Comparison of ENCODE assay signal across 23 mouse cellular contexts in genomic region chr4:129363463-129363862, GRCm38 (mm10).
"Had no signal": no experiment of that assay in that cellular context is flagged by ENCODE, and none has a peak within 500 bp of the region (broad histone marks: within the 10 kb centered on the region; RNA-seq: fewer than 3 reads in every experiment).

No protein-coding gene starts in this region.

- H3K4me2 ChIP-seq: kidney, embryonic 15.5 days; limb, embryonic 12.5 days; lung, embryonic 14.5 days; midbrain, embryonic 12.5 days; midbrain, embryonic 15.5 days; neural tube, embryonic 12.5 days; neural tube, embryonic 15.5 days had no signal

- H3K9me3 ChIP-seq: kidney, embryonic 15.5 days; limb, embryonic 12.5 days; midbrain, embryonic 12.5 days; midbrain, embryonic 15.5 days; neural tube, embryonic 12.5 days; neural tube, embryonic 15.5 days had no signal

- H3K4me3 ChIP-seq: kidney, embryonic 15.5 days; left cerebral cortex, adult 2 months; limb, embryonic 12.5 days; midbrain, embryonic 12.5 days; midbrain, embryonic 15.5 days; neural tube, embryonic 12.5 days; neural tube, embryonic 15.5 days had no signal

- H3K27ac ChIP-seq: kidney, embryonic 15.5 days; left cerebral cortex, adult 2 months; limb, embryonic 12.5 days; liver, embryonic 14.5 days; macrophage; midbrain, embryonic 12.5 days; midbrain, embryonic 15.5 days; neural tube, embryonic 12.5 days; neural tube, embryonic 15.5 days; stomach, postnatal 0 days had no signal

- DNase-seq: kidney, postnatal 10 days; kidney, postnatal 36 days; layer of hippocampus, postnatal 36 days; liver; liver, postnatal 0 days; lung, embryonic 14.5 days; right cerebral cortex, adult 18-20 months; right cerebral cortex, postnatal 14 days; right cerebral cortex, postnatal 4 days; thymus, adult 2 months; thymus, postnatal 14 days; thymus, postnatal 4 days had no signal

- ATAC-seq: liver, postnatal 0 days; lung, postnatal 0 days; midbrain, embryonic 15.5 days had no signal

- H3K4me1 ChIP-seq: limb, embryonic 12.5 days; midbrain, embryonic 12.5 days; midbrain, embryonic 15.5 days; neural tube, embryonic 12.5 days; neural tube, embryonic 15.5 days had no signal

- H3K27me3 ChIP-seq: kidney, embryonic 15.5 days; limb, embryonic 12.5 days; midbrain, embryonic 12.5 days; midbrain, embryonic 15.5 days; neural tube, embryonic 12.5 days; neural tube, embryonic 15.5 days had no signal

- H3K9ac ChIP-seq: kidney, embryonic 15.5 days; limb, embryonic 12.5 days; liver, embryonic 14.5 days; liver, postnatal 0 days; lung, embryonic 14.5 days; midbrain, embryonic 12.5 days; midbrain, embryonic 15.5 days; neural tube, embryonic 12.5 days; neural tube, embryonic 15.5 days had no signal
